Mouse (Mus musculus): ENCODE data around the gene Ndufa12.

Ndufa12 gene

DNA sequence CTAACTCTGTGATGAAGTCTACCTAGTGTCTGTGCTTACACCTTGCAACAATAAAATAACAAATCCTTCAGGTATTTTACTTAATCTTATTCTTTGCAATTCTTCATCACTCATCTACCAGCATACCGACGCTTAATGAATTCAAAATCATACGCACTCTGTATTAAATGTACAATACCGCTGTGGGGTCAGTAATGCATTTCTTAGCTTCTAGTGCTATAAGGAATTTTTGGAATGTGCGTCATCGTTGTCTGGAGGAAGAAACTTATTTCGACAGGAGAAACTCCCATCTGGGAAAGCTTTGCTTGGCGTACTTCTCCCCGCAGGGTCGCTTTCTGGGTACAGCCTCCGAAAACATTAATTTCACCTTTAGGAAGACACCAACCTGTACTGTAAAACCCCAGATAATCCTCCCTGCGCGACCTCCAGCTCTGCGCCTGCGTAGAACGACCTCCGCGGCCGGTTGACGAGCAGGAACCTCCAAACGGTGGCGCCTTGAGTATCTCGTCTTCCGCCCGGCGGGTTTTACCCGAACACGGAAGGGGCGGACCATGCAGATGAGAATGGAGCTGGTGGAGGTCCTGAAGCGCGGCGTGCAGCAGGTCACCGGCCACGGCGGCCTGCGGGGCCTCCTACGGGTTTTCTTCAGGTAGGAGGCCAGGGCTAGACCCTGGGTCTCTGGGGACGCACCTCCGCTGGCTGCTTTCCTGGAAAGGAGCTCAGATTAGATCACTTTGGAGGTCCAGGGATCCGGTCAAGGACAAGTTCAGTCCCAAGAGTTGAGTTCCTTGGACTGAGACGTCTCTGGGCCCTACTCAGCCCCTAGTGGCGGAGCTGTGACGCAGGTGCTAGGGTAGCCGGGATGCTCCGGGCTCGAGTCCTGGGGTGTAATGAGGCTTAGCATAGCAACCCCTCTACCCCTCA, at the start of gene Ndufa12:
Gene Ndufa12, plus strand, starts transcription at position 239 of the 924 bp plus-strand sequence.
- DNase-seq (ENCODE audit: low spot score), result peak; percentile 95

GRCm38 (mm10) chr10:94151488-94151887, 47.0 kb upstream of the Ndufa12 start:
- no peak for DNase-seq (ENCODE audit: low spot score)

- no peak for DNase-seq (ENCODE audit: low spot score)
These were observed 44.7 kb upstream of the Ndufa12 start for GRCm38 (mm10) chr10:94153841-94154240.

DNA sequence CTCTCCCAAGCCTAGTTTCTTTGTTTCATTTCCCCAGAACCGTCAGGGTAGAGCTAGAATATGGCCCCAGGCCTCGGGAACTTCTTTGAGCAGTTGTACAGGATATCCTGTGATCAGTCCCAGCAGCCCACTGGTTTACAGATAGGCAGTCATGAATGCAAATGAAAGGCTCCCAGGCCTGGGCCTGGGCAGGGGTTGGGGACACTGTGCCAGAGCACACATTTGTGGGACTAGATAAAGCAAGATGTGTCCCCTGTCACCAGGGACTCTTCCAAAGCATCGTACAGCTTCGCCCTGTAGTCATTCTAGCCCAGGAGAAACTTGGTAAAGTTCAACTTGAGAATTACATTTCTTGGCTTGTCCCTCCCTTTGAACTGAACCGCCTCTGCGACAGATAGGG, 39.6 kb upstream of the Ndufa12 start:
- DNase-seq (ENCODE audit: low spot score), result no peak

DNA sequence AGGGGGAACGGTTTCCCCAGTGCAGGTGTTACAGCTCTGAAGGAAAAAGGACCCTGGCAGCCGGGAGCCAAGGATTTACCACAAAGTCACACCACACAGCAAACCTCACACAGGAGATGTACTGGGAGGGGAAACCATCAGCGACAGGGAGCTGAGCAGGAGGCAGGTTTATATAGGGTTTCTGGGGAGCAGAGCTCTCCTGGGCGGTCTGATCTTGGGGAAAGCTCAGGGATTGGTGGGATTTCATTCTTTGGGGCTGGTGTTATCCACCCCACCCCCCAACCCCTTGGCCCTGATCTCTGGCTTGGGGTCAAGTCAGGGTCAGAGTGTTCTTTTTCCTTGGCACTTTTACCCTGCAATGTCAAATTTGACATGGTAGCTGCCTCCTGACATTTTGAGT, 39.1 kb upstream of the Ndufa12 start:
- DNase-seq (ENCODE audit: low spot score), result no peak

GRCm38 (mm10) chr10:94161051-94161765, 37.3 kb upstream of the Ndufa12 start:
- DNase-seq (ENCODE audit: low spot score), result no peak

GRCm38 (mm10) chr10:94162031-94162430, 36.5 kb upstream of the Ndufa12 start:
- no peak for DNase-seq (ENCODE audit: low spot score)

- DNase-seq (ENCODE audit: low spot score), result no peak
These were observed 34.2 kb upstream of the Ndufa12 start for GRCm38 (mm10) chr10:94164104-94164845.

DNA sequence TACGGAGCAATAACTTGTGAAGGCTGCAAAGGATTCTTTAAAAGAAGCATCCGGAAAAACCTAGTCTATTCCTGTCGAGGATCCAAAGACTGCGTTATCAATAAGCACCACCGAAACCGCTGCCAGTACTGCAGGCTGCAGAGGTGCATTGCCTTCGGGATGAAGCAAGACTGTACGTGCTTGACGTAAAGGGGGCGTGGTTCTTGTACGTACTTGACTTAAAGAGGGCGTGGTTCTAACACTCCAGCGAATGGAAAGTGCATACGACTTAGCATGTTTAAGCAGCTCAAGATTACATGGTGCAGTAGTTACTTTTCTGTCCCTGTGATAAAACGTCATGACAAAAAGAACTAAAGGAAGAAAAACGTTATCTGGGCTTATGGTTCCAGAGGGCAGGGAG, 33.1 kb upstream of the Ndufa12 start:
- DNase-seq (ENCODE audit: low spot score), result no peak

- DNase-seq (ENCODE audit: low spot score), result no peak
These were observed 31.3 kb upstream of the Ndufa12 start for GRCm38 (mm10) chr10:94167051-94167750.

DNA sequence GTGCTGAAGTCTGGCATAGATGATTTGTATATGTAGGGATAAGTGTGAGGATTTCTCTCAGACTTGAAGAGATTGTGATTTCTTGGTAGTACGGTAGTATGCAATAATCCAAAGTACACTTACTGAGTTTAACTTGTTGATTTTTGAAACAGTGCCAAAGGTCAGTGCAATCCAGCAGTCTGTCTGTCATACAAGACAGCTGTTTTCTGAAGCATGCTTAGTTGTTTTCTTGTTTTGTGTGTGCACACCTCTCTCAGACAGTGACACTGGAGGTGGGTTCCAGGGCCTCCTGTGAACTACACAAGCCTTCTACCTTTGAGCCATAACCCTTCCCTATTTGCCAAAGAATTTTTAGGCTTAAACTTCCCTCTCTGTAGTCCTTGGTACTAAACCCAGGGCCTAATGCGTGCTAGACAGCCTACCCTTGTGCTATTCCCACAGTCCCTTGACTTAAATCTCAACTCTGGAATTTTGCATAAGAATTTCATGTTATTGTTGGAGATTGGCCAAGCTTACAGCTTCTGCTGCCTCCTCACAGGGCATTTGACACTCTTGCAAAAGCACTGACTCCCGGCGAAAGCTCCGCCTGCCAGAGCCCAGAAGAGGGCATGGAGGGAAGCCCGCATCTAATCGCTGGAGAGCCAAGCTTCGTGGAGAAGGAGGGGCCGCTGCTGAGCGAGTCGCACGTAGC, 26.9 kb upstream of the Ndufa12 start:
- peak; percentile 54 for DNase-seq (ENCODE audit: low spot score)

- no peak for DNase-seq (ENCODE audit: low spot score)
These were observed 26.4 kb upstream of the Ndufa12 start for GRCm38 (mm10) chr10:94172137-94172536.

DNA sequence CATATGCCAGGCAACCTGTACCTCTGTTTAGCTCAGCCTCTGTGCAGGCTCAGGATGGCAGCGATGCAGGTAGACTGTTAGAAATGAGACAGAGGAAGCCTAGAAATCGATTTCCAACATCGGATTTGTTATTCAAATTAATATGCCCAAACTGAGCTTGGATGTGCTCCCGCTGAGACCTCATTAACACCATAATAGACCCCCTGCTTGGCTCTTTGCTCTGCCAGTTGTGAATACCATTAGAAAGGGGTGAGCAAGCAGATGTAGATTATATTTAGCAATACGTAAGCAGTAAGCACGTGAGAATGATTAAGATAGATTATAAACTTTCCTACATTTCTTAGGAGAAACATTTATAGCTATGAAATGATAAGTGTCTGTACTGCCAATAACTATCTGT, 25.8 kb upstream of the Ndufa12 start:
- DNase-seq (ENCODE audit: low spot score), result no peak

DNA sequence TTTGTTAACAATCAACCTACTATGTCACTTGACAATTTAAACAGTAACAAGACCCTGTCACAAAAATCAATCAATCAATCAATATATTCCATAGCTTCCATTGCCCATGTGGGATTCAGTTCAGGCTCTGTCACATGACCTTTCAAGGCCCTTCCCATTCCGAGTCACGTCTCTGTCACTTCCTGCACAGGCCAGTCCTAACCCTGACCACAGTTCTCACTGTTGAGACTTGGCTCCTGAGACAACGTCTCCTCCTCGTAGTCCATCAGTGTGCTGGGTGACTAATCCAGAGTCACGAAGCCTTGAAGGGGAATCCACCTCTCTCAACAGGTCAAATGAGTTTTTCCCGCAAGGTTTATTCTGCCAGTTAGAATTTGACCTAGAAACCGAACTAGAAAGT, 23.9 kb upstream of the Ndufa12 start:
- DNase-seq (ENCODE audit: low spot score), result no peak

GRCm38 (mm10) chr10:94183199-94183598, 15.3 kb upstream of the Ndufa12 start:
- DNase-seq (ENCODE audit: low spot score), result no peak

- DNase-seq (ENCODE audit: low spot score), result no peak
These were observed 6.5 kb downstream of the Ndufa12 start for GRCm38 (mm10) chr10:94204973-94205372.

GRCm38 (mm10) chr10:94210718-94211618, 12.4 kb downstream of the Ndufa12 start:
- no peak for DNase-seq (ENCODE audit: low spot score)

- DNase-seq (ENCODE audit: low spot score), result no peak
These were observed 13.2 kb downstream of the Ndufa12 start for GRCm38 (mm10) chr10:94211725-94212124.

GRCm38 (mm10) chr10:94225026-94225750, 26.7 kb downstream of the Ndufa12 start:
- no peak for DNase-seq (ENCODE audit: low spot score)

Measured in yolk sac, embryonic 10.5 days (tissue).